Mouse (Mus musculus) skeletal muscle tissue, adult 2 months (tissue): Measurements from ENCODE around the gene Gm14190.
"Not testable (repeated sequence)": the region's sequence is repeated elsewhere in the genome, so short reads cannot be mapped to it uniquely, and the experiment has no call there.

Source experiments
- DNase-seq: peaks from one replicate; pipeline ENCODE4 v3.0.0-alpha.2; 2012; ENCODE audit warnings: low read depth, low spot score

Gene Gm14190

DNA sequence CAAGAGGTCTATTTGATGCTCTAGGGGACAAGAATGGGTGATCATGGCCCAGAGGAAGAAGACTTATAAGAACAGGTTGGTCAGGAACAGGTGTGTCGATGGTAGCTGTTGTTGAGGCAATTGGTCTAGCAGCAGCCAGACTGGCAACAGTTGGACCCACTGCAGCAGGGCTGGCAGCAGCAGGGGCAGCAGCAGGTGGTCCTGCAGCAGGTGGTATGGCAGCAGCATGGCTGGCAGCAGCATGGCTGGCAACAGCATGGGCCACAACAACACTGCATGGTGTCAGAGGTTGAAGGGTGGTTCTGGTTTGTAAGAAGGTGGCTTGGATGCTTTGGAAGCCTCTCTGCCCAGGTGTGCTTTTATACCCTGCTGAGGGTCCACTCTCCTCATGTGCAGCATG lies at the start of gene Gm14190:
Gm14190 (minus strand) TSS at position 278 of the 400 bp plus-strand sequence.
- no peak for DNase-seq

DNA sequence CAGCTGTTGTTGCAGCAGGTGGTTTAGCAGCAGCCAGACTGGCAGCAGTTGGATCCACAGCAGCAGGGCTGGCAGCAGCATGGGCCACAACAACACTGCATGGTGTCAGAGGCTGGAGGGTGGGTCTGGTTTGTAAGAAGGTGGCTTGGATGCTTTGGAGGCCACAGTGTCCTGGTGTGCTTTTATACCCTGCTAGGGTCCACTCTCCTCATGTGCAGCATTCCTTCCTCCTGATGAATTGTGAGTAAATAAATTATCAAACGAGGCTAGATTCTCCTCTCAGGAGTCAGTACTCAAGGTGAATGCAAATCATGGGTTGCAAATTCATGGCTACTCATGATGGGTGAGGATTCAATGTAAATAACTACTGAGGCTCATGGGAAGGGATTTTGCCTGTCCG lies 43.6 kb upstream of the Gm14190 start, which contains the start of gene Gm14180:
Gm14180 (minus strand) TSS at position 101 of the 400 bp plus-strand sequence.
- no peak for DNase-seq

DNA sequence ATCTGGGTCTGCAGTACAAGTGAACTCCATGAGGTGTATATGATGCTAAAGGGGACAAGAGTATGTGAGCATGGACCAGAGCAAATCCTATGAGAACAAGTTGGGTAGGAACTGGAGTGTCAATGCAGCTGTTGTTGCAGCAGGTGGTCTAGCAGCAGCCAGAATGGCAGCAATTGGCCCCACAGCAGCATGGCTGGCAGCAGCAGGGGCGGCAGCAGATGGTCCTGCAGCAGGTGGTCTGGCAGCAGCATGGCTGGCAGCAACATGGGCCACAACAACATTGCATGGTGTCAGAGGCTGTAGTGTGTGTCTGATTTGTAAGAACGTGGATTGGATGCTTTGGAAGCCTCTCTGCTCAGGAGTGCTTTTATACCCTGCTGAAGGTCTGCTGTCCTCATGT lies 33.5 kb upstream of the Gm14190 start:
- DNase-seq, result no peak

DNA sequence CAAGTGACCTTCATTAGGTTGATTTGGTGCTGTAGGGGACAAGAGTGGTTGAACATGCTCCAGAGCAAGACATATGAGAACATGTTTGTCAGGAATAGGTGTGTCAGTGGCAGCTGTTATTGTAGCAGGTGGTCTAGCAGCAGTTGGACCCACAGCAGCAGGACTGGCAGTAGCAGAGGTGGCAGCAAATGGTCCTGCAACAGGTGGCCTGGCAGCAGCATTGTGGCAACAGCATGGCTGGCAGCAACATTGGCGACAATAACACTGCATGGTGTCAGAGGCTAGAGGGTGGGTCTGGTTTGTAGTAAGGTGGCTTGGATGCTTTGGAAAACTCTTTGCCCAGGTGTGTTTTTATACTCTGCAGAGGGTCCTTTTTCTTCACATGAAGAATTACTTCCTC lies 28.2 kb upstream of the Gm14190 start:
- no peak for DNase-seq

DNA sequence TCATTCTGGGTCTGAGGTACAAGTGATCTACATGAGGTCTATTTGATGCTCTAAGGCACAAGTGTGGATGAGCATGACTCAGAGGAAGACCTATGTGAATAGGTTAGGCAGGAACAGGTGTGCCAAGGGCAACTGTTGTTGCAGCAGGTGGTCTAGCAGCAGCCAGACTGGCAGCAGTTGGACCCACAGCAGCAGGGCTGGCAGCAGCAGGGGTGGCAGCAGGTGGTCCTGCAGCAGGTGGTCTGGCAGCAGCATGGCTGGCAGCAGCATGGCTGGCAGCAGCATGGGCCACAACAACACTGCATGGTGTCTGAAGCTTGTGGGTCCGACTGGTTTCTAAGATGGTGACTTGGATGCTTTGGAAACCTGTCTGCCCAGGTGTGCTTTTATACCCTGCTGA lies 5.3 kb downstream of the Gm14190 start:
- DNase-seq, result not testable (repeated sequence)

DNA sequence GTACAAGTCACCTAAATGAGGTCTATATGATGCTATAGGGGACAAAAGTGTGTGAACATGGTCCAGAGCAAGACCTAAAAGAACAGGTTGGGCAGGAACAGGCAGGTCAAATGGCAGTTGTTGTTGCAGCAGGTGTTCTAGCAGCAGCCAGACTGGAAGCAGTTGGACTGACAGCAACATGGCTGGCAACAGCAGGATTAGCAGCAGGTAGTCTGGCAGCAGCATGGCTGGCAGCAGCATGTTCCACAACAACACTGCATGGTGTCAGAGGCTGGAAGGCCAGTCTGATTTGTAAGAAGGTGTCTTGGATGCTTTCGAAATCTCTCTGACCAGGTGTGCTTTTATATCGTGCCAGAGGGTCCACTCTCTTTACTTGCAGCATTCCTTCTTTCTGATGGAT lies 7.1 kb downstream of the Gm14190 start:
- DNase-seq, result no peak

DNA sequence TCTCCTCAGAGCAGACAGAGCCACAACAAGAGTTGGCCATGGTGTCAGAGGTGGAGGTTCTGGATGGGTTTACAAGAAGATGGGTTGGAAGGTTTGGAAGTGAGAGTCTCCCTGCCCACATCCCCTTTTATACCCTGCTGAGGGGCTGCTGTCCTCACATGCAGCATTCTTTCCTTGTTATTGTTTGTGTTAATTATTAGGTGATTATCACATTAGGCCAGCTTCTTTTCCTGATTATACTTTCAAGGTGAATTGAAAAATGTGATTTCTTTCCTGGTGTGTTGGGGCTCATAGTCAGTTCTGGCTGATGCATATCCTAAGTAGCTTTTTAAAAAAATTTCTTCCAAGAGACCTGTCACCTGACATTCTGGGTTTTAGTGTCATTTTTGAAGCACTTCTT lies 24.7 kb downstream of the Gm14190 start, which contains the start of gene Krtap4-6:
Krtap4-6 (minus strand) TSS at position 101 of the 400 bp plus-strand sequence.
- DNase-seq, result no peak

DNA sequence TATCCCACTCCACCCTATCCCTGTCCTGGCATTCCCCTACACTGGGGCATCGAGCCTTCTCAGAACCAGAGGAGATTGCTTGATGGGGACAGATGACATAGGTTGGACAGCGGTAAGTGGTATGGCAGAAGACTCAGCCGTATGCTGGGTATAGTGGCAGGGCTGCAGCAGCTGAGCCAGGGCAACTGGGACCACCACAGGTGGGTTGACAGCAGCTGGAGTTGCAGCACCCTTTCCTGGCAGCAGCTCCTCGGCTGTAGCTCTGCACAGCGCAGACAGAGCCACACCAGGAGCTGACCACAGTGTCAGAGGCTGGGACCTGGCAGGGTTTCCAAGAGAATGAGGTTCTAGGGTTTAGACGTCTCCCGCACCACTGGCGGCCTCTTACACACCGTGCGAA lies 27.7 kb downstream of the Gm14190 start:
- no peak for DNase-seq

DNA sequence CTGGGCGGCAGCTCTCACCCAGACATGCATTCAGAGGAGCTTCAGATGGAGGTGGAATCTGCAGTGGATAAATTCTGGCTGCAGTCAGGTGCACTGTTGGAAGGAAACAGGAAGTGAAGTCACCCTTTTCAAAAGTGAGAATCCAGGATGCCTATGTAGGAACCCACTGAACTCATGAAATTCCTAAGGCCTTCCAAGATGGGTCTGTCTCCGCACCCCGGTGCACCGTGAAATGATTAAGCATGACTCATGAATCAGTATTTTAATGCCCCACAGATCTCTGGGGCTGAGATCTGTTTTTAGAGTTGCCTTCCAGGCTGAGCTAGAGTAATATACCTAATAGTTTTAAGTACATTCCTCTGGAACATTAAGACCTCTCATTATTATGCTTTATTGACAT lies 31.3 kb downstream of the Gm14190 start:
- DNase-seq, result no peak

DNA sequence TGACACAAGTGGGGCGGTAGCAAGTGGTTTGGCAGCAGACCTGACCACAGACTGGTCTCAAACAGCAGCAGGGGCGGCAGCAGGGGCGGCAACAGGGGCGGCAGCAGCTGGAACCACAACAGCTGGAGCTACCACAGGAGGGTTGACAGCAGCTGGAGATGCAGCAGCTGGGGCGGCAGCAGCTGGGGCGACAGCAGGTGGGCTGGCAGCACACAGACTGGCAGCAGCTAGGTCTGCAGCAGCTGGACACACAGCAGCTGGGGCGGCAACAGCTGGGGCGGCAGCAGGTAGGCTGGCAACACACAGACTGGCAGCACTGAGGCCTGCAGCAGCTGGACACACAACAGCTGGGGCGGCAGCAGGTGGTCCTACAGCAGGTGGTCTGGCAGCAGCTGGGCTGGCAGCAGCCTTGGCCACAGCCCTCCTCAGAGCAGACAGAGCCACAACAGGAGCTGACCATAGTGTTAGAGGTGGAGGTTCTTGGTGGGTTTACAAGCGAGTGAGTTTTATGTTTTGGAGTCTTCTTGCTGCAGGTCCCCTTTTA lies 32.0 kb downstream of the Gm14190 start, which contains the start of gene Gm11563:
Gm11563 (minus strand) TSS at position 494 of the 544 bp plus-strand sequence.
- not testable (repeated sequence) for DNase-seq

DNA sequence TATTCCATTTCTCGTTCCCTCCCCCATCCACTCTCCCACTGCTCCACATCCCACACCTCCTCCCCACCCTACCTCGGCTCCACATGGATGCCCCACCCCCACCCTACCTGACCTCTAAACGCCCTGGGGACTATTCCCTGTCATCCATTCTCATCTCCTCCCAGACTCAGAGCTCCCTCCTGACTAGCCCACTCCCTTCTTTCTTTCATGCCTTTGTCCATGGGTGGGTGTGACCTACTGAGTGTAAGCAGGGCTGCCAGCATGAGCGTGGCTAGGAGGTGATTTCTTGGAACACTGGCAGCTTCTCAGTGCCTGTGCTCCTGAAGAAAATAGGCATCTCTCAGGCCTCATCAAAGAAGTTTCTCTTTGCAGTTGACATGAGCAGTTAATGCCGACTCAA lies 33.5 kb downstream of the Gm14190 start:
- DNase-seq, result no peak

DNA sequence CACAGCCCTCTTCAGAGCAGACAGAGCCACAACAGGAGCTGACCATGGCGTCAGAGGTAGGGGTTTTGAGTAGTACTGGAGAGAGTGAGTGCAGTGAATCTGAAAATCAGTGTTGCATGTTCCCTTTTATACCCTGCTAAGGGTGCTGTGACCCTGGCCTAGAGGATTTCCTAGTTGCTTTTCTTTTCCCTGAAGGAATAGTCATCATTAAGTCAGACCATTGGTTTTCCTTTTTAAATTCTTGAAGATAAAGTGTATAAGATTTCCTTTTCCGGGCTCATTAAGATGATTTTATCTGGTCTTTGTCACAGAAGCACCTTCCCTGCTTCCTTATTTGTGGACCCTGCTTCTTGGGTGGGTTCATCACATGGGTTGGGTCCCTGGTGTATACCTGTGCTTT lies 40.4 kb downstream of the Gm14190 start, which contains the start of gene Gm11555:
Gm11555 (minus strand) TSS at position 101 of the 400 bp plus-strand sequence.
- no peak for DNase-seq

DNA sequence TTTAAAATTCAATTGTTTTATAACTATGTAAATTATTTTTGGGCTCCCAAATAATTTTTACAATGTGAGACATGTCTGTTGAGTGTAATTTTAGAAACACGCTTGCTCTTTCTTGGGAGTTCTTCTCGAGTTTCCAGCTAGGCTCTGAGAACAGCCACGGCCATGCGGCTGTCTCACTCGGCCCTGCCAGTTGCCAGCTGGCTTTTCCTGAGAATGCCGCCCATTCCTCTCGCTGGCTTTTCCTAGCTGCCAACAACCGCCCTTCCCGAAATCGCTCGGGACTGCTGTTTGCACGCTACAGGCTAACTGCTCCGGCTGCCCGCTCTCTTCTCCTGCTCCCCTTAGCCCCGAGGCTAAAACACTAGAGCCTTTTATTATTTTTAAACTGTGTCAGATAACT lies 44.1 kb downstream of the Gm14190 start:
- no peak for DNase-seq

DNA sequence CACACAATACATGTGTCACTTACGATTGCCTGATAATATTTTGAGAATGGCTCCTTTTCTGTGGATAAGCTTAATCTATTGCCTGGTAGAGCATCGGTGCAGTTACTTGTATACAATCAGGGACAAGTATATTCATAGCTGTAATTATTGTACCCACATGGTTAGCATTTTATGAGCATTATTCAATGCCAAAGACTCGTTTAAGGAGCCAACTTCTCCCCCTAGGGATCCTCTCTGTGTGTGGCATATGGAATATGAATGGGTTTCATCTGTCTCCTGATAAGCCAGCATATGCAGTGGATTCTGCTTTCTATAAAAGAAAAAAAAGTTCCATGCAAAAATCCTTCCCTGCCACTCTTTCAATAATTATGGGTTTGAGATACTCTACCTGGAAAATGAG lies 46.2 kb downstream of the Gm14190 start:
- no peak for DNase-seq

DNA sequence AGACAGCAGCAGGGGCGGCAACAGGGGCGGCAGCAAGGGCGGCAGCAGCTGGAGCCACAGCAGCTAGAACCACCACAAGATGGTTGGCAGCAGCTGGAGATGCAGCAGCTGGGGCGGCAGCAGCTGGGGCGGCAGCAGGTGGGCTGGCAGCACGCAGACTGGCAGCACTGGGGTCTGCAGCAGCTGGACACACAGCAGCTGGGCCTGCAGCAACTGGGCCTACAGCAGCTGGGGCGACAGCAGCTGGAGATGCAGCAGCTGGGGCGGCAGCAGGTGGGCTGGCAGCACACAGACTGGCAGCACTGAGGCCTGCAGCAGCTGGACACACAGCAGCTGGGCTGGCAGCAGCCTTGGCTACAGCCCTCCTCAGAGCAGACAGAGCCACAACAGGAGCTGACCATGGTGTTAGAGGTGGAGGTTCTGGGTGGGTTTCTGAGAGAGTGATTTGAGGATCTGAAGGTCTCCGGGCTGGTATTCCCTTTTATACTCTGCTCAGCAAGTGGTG lies 46.9 kb downstream of the Gm14190 start, which contains the start of gene Krtap4-7:
Krtap4-7 (minus strand) TSS at position 455 of the 505 bp plus-strand sequence.
- not testable (repeated sequence) for DNase-seq

DNA sequence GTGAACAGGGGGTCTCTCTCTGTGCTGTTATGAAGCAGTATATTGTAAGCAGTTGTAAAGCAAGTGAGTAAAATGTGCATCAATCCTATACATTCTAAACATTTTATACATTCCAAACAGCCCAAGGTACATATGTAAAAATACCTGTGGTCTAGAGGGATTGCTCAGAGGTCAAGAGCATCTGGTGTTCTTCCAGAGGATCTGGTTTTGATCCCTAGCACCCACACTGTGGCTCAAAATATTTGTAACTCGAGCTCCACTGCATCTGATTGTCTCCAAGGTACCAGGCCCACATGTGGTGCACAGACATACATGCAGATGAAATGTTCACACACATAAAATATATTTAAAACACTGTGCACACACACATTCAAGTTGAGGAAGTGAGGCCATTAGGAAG lies 49.6 kb downstream of the Gm14190 start:
- DNase-seq, result no peak
